9 mouse cellular contexts compared by ENCODE assay signal in genomic region chr2:68466124-68467070, GRCm38 (mm10). TPM values are rescaled to one million over a fixed set of nuclear protein-coding genes. Genes with fewer than 3 reads are reported as not detected.
A peak's percentile ranks its signal among the peaks of the same experiment; 100 is the strongest.
DNase-seq lines count a peak whose midpoint lies in the region; ATAC-seq lines count a peak whose summit lies in the region.
"Had no signal": no experiment of that assay in that cellular context is flagged by ENCODE, and none has a peak within 500 bp of the region (broad histone marks: within the 10 kb centered on the region; RNA-seq: fewer than 3 reads in every experiment).

No protein-coding gene starts in this region.

- H3K4me3 ChIP-seq in liver, embryonic 11.5 days (ENCODE audit: low read depth, low read length): no peak overlapping the region
- H3K4me3 ChIP-seq: liver, embryonic 13.5 days had no signal

- peak overlapping the region; percentile 12; the same call in 1 of the 2 replicates for H3K4me2 ChIP-seq in liver, embryonic 11.5 days
- H3K4me2 ChIP-seq: liver, embryonic 13.5 days had no signal

- peaks cover 12% of the 10 kb centered on the region for H3K27me3 ChIP-seq in liver, embryonic 11.5 days (replicated peaks; ENCODE audit: control insufficient read depth, insufficient read depth, low read length)

- H3K4me1 ChIP-seq in liver, embryonic 11.5 days (replicated peaks; ENCODE audit: control insufficient read depth, insufficient read depth, low read length): peaks cover 10% of the 10 kb centered on the region

- peak; percentile 87 for ATAC-seq in cerebellum, adult (ENCODE audit: insufficient number of reproducible peaks, low FRiP score, low TSS enrichment)
- peak; percentile 91 for ATAC-seq in activated CD4-positive, CD25-positive, alpha-beta regulatory T cell, adult 4 months
- no peak for ATAC-seq in liver, embryonic 11.5 days (replicated peaks; ENCODE audit: low FRiP score)

- 24% methylated on average over 17 of the region's 19 CpGs for WGBS in liver, embryonic 11.5 days

- H3K27ac ChIP-seq in liver, embryonic 11.5 days (ENCODE audit: low read depth, low read length): peak overlapping the region; percentile 19; the same call in 1 of the 2 replicates
- H3K27ac ChIP-seq: liver, embryonic 13.5 days had no signal

- no peak overlapping the region for H3K9ac ChIP-seq in liver, embryonic 11.5 days (ENCODE audit: low read depth, low read length)
- H3K9ac ChIP-seq: liver, embryonic 13.5 days had no signal

- H3K36me3 ChIP-seq in liver, embryonic 11.5 days (ENCODE audit: control insufficient read depth, insufficient read depth, low read length): no peaks in the 10 kb centered on the region
- H3K36me3 ChIP-seq: liver, embryonic 13.5 days had no signal

- DNase-seq in cerebellum, postnatal 4 days (ENCODE audit: low spot score in 2 of 2): no peak
- peak; percentile 86 for DNase-seq in heart, adult 18-20 months
- no peak for DNase-seq in liver, embryonic 11.5 days (ENCODE audit: low spot score)
- peak; percentile 60 for DNase-seq in testis, postnatal 10 days (ENCODE audit: low spot score)
- DNase-seq in right cerebral cortex, postnatal 10 days (ENCODE audit: low spot score in 2 of 2): no peak
- no peak for DNase-seq in left cerebral cortex, adult 9 months (ENCODE audit: low spot score in 2 of 2)
- DNase-seq: liver, embryonic 13.5 days had no signal

- H3K9me3 ChIP-seq in liver, embryonic 11.5 days (ENCODE audit: control insufficient read depth, low read length): no peaks in the 10 kb centered on the region
- H3K9me3 ChIP-seq: liver, embryonic 13.5 days had no signal

RNA-seq across cellular contexts. Expression of gene Stk39, which starts 5.7 kb away (rescaled TPM):
- polyA plus RNA-seq in activated CD4-positive, CD25-positive, alpha-beta regulatory T cell, adult 4 months (2017; shearing (Covaris generic)): 10 to 100 TPM; 14.6 to 15.9 TPM
- 10 to 100 TPM; 88.1 to 97.1 TPM for total RNA-seq in heart, adult 18-20 months (2021)
- 7.8 and 9.9 TPM in 2 replicates for polyA plus RNA-seq in liver, embryonic 11.5 days (2014; fragmentation: Nextera tagmentation; extraction: Ambion mirVana)

Comparison
In these comparisons a context has a peak if more than half of its experiments do, and no peak if none do; other contexts are left out.
1. DNase-seq: peak in heart, adult 18-20 months (2 of 2) and testis, postnatal 10 days (single experiment); none in cerebellum, postnatal 4 days (0 of 2), liver, embryonic 11.5 days (single experiment), right cerebral cortex, postnatal 10 days (0 of 2) and left cerebral cortex, adult 9 months (0 of 2).